Mouse (Mus musculus) mesoderm, embryonic 11.5 days (tissue): ENCODE measurements around the gene Abr.

Experiments used
- DNase-seq: peaks from one replicate; pipeline ENCODE4 v3.0.0-alpha.2; 2012; ENCODE audit warnings: low read depth, low spot score

The Abr gene

DNA sequence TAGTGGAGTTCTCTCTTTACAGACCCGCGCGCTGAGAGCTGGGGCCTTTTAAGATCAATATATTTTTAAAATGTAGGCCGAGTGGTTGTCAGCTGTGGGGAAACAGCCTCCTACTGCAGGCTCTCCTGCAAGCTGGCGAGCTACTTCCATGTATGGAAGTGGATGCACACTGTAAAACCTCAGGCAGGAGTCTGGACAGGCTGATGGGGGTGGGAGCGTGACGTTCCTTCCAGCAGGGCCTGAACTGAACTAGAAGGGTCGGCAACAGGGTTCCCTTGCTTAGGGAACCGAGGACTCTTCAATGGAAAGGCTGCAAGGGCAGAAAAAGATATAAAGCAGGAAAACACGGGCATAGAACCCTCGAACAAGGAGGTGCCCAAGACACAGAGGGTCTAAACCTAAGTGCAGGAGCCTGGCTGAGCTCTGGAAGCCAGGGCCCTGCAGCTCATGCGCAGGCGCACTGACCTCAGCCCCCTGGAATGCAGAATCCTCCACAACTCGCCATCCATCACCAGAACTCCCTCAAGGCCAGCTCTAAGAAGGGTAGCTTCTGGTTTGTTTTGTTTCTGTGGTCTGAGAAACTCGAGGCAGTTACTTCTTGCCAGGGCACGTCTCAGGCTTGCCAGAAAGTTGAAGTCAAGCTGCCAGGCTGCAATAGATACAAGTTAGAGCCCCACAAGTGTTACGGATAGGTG is 247.5 kb downstream of the Abr start:
- DNase-seq: peak; percentile 94

DNA sequence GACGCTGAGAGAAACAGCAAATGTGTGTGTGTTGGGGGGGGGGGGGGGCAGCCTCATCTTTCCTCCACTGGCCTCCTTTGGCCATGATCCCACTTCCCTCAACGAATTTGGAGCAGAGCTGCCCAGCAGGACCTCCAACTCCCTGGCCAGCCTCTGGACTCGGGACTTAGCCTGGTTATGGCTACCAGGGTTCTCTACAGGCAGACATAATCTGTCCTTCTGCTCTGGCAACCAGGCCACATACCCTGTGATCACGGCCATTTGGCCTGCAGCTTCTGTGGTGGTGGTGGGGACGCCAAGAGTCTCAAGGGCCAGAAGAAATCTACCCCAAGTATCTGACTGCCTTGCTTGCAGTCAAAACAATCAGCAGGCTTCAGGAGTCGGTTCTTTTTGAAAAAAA is 249.6 kb downstream of the Abr start:
- no peak for DNase-seq

- no peak for DNase-seq
Measured at GRCm38 (mm10) chr11:76372120-76372519, 250.0 kb downstream of the Abr start.

- DNase-seq: no peak
Measured at GRCm38 (mm10) chr11:76370491-76370890, 251.6 kb downstream of the Abr start.
